Mouse (Mus musculus) forebrain, embryonic 11.5 days (tissue): ENCODE measurements around the gene Stxbp5. TPM values are rescaled to one million over a fixed set of nuclear protein-coding genes. Genes with fewer than 3 reads are reported as not detected.

ENCODE experiments used
- ATAC-seq: fragments of 200-750 bp; cut with Nextera tagmentation; replicated peaks from 2 replicates; pipeline ENCODE4 v1.8.0; 2017; ENCODE audit warnings: moderate TSS enrichment; ENCODE audit not compliant: low FRiP score
- DNase-seq: peaks from one replicate; pipeline ENCODE4 v3.0.0-alpha.2; 2017; ENCODE audit warnings: low spot score
- H3K27ac ChIP-seq: fragments of 300-500 bp; sonication (generic); 2 replicates; pipeline ENCODE4 v1.5.1; 2014; ENCODE audit warnings: low read depth, low read length
- H3K27me3 ChIP-seq: fragments of 300-500 bp; sonication (generic); 2 replicates; pipeline ENCODE4 v1.6.1; 2014; ENCODE audit warnings: mild to moderate bottlenecking, low read length, mixed read lengths; ENCODE audit not compliant: control insufficient read depth, insufficient read depth
- H3K36me3 ChIP-seq: fragments of 300-500 bp; sonication (generic); 2 replicates; pipeline ENCODE4 v1.6.1; 2014; ENCODE audit warnings: mild to moderate bottlenecking, low read length, moderate library complexity, mixed read lengths; ENCODE audit not compliant: control insufficient read depth, insufficient read depth
- H3K4me1 ChIP-seq: fragments of 300-500 bp; sonication (generic); replicated peaks from 2 replicates; pipeline ENCODE4 v1.6.1; 2014; ENCODE audit warnings: low read length, mixed read lengths; ENCODE audit not compliant: control insufficient read depth, insufficient read depth
- H3K4me2 ChIP-seq: fragments of 300-500 bp; sonication (generic); 2 replicates; pipeline ENCODE4 v1.6.1; 2014; ENCODE audit warnings: low read depth, mild to moderate bottlenecking, low read length, moderate library complexity, mixed read lengths; ENCODE audit not compliant: severe bottlenecking
- H3K4me3 ChIP-seq: fragments of 300-500 bp; sonication (generic); 2 replicates; pipeline ENCODE4 v1.5.1; 2014; ENCODE audit warnings: low read depth, low read length
- H3K9ac ChIP-seq: fragments of 300-500 bp; sonication (generic); 2 replicates; pipeline ENCODE4 v1.6.1; 2014; ENCODE audit warnings: low read length
- H3K9me3 ChIP-seq: fragments of 300-500 bp; sonication (generic); 2 replicates; pipeline ENCODE4 v1.6.1; 2016; ENCODE audit warnings: low read length, mixed read lengths; ENCODE audit not compliant: control insufficient read depth
- WGBS: fragments of 180-500 bp; shearing (Covaris S2); extraction: QIAGEN DNeasy Blood & Tissue Kit; methylation state at CpG from one replicate; pipeline ENCODE4 v1.1.7; 2014; 5-methylcytosine and 5-hydroxymethylcytosine counted together
- polyA plus RNA-seq: library from polyadenylated mRNA; unstranded; fragments of >200 nt; fragmentation: Nextera tagmentation; extraction: Ambion mirVana; gene quantifications from 2 replicates; pipeline ENCODE4 v1.2.1, GENCODE M21; 2014

The Stxbp5 gene
- polyA plus RNA-seq, 1 experiment from 2014 or later = 5.8 TPM

DNA sequence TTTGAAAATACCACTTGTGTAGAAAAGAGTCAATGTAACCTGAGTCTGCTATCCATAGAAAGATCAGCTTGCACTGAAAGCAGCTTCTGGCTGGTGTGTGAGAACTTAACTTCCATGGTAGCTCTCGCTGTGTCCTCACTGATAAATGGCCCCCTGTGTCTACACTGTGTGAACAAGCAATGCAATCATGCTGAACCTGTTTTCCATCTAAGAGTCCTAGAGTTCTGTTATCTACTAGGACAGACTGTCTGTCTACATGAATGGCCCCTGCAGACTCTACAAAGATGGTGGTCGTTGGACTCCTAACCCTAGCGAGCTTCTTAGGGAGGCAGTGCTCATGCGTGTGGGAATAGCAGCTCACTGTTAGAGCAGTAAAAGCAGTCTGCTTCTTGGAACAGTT lies 65.9 kb downstream of the Stxbp5 start:
- no peaks in the 10 kb centered on the region for H3K9me3 ChIP-seq
- 85% methylated on average over 4 of the region's 4 CpGs for WGBS
- DNase-seq = no peak

DNA sequence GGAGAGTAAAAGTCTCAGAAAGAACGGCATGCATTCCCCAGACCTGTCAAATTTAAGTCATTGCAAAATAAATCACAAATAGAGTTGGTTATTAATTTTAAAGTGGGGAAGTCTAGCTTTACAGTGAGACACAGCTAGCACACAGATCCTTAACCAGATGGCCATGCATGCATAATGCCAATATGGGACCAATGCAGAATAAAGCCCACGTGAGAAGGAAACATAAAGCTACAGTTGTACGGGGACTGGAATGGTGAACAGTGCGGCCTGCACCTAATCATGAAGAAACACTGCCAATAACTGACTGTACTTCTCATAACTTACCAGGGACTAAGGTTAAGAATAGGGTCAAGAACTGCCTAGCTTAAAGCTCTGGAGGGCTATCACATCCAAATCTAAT lies 67.9 kb downstream of the Stxbp5 start:
- no peaks in the 10 kb centered on the region for H3K4me1 ChIP-seq
- no peak overlapping the region for H3K9ac ChIP-seq
- no peak overlapping the region for H3K4me3 ChIP-seq
- 92% methylated on average over 4 of the region's 4 CpGs for WGBS
- H3K27me3 ChIP-seq = no peaks in the 10 kb centered on the region
- no peaks in the 10 kb centered on the region; the same call in 1 of the 2 replicates for H3K36me3 ChIP-seq
- H3K4me2 ChIP-seq = no peak overlapping the region
- no peaks in the 10 kb centered on the region for H3K9me3 ChIP-seq
- ATAC-seq (no peak), DNase-seq (no peak)
- no peak overlapping the region for H3K27ac ChIP-seq

More for the DNA sequence above, 65.9 kb downstream of the Stxbp5 start:
- Histone ChIP-seq H3K4me3 (no peak overlapping the region), H3K4me1 (no peaks in the 10 kb centered on the region), H3K9ac (no peak overlapping the region), H3K27ac (no peak overlapping the region), H3K27me3 (no peaks in the 10 kb centered on the region), H3K36me3 (no peaks in the 10 kb centered on the region; the same call in 1 of the 2 replicates), H3K4me2 (no peak overlapping the region)
- ATAC-seq = no peak

- Histone ChIP-seq H3K36me3 (no peaks in the 10 kb centered on the region), H3K4me1 (no peaks in the 10 kb centered on the region), H3K9ac (no peak overlapping the region), H3K9me3 (no peaks in the 10 kb centered on the region), H3K27ac (no peak overlapping the region), H3K4me3 (no peak overlapping the region), H3K4me2 (no peak overlapping the region), H3K27me3 (no peaks in the 10 kb centered on the region)
- no peak for ATAC-seq
- no peak for DNase-seq
- 84% methylated on average over 3 of the region's 3 CpGs for WGBS
Measured at GRCm38 (mm10) chr10:9829744-9830143, 71.1 kb downstream of the Stxbp5 start.

DNA sequence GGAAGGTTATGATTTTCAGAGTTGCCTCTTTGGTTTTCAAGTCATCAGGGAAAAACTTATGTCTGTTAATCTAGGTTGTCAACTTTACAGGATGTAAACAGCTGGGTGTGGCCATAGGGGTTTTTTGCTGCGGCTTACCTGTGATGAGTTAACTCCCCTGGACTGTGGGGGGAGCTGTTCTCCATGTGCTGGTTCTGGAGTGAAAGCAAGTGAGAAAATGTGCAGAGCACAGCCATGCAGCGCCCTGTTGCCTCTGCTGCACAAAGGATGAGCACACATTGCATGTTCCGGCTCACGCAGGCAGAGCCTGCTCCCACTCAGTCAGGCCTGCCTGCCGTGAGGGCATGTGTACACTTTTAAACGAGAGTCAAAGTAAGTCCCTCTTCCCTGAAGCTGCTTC lies 79.6 kb downstream of the Stxbp5 start:
- DNase-seq = no peak
- H3K4me2 ChIP-seq = no peak overlapping the region
- ATAC-seq = no peak
- no peak overlapping the region for H3K27ac ChIP-seq
- H3K9ac ChIP-seq = no peak overlapping the region
- no peaks in the 10 kb centered on the region for H3K9me3 ChIP-seq
- 64% methylated on average over 6 of the region's 6 CpGs for WGBS
- H3K4me3 ChIP-seq = no peak overlapping the region
- H3K4me1 ChIP-seq = no peaks in the 10 kb centered on the region
- no peaks in the 10 kb centered on the region for H3K27me3 ChIP-seq
- no peaks in the 10 kb centered on the region for H3K36me3 ChIP-seq

DNA sequence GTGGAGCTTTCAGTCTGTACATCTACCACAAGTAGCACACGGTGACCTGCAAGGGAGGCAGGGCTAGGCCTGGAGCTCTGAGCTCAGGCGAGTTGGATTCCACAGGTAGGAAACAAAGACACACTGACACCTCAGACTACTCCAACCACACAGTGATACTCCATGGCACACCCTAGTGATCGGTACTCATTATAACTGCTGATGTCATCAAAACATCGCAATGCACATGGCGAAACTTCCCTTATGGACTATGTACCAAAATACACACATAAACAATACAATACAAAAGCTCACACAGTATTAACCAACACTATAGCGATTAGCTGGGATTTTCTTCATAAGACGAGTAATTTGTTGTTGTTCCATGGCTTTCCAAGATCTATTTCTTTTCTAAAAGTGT lies 82.3 kb downstream of the Stxbp5 start:
- H3K27me3 ChIP-seq = no peaks in the 10 kb centered on the region
- DNase-seq (no peak), ATAC-seq (no peak)
- no peaks in the 10 kb centered on the region for H3K4me1 ChIP-seq
- H3K9ac ChIP-seq = no peak overlapping the region
- H3K36me3 ChIP-seq = no peaks in the 10 kb centered on the region
- 90% methylated on average over 7 of the region's 7 CpGs for WGBS
- H3K4me3 ChIP-seq = no peak overlapping the region
- no peaks in the 10 kb centered on the region for H3K9me3 ChIP-seq
- no peak overlapping the region for H3K27ac ChIP-seq
- H3K4me2 ChIP-seq = no peak overlapping the region

GRCm38 (mm10) chr10:9813926-9814325 lies 87.0 kb downstream of the Stxbp5 start:
- Histone ChIP-seq H3K4me3 (no peak overlapping the region), H3K4me2 (no peak overlapping the region), H3K9ac (no peak overlapping the region), H3K27ac (no peak overlapping the region), H3K9me3 (no peaks in the 10 kb centered on the region), H3K4me1 (no peaks in the 10 kb centered on the region), H3K36me3 (no peaks in the 10 kb centered on the region), H3K27me3 (no peaks in the 10 kb centered on the region)
- 82% methylated on average over 4 of the region's 4 CpGs for WGBS
- DNase-seq (no peak), ATAC-seq (0 out of 2 replicates have a peak, but pooled peaks have one; percentile 44)

- no peak for DNase-seq
- Histone ChIP-seq H3K9ac (no peak overlapping the region), H3K4me2 (no peak overlapping the region), H3K27me3 (no peaks in the 10 kb centered on the region), H3K4me3 (no peak overlapping the region), H3K9me3 (no peaks in the 10 kb centered on the region), H3K36me3 (no peaks in the 10 kb centered on the region), H3K4me1 (peaks cover 2% of the 10 kb centered on the region; the same call in 1 of the 2 replicates), H3K27ac (no peak overlapping the region)
- 89% methylated on average over 2 of the region's 2 CpGs for WGBS
- ATAC-seq = no peak
Measured at GRCm38 (mm10) chr10:9807596-9807995, 93.3 kb downstream of the Stxbp5 start.

GRCm38 (mm10) chr10:9805341-9805740 lies 95.5 kb downstream of the Stxbp5 start:
- no peaks in the 10 kb centered on the region for H3K36me3 ChIP-seq
- 36% methylated on average over 3 of the region's 3 CpGs for WGBS
- no peaks in the 10 kb centered on the region for H3K27me3 ChIP-seq
- H3K27ac ChIP-seq = no peak overlapping the region
- ATAC-seq = peak; percentile 60; the same call in 1 of the 2 replicates
- H3K9ac ChIP-seq = no peak overlapping the region
- no peak overlapping the region for H3K4me3 ChIP-seq
- peaks cover 2% of the 10 kb centered on the region; the same call in 1 of the 2 replicates for H3K4me1 ChIP-seq
- H3K9me3 ChIP-seq = no peaks in the 10 kb centered on the region
- DNase-seq = no peak
- H3K4me2 ChIP-seq = no peak overlapping the region

- 53% methylated on average over 2 of the region's 2 CpGs for WGBS
- H3K4me1 ChIP-seq = peaks cover 2% of the 10 kb centered on the region; the same call in 1 of the 2 replicates
Measured at GRCm38 (mm10) chr10:9803126-9803525, 97.8 kb downstream of the Stxbp5 start.

More at GRCm38 (mm10) chr10:9803126-9803525, 97.8 kb downstream of the Stxbp5 start:
- ATAC-seq (no peak), DNase-seq (no peak)
- H3K4me2 ChIP-seq = no peak overlapping the region
- no peak overlapping the region for H3K27ac ChIP-seq
- no peak overlapping the region for H3K4me3 ChIP-seq
- H3K9me3 ChIP-seq = no peaks in the 10 kb centered on the region
- no peaks in the 10 kb centered on the region for H3K27me3 ChIP-seq
- H3K36me3 ChIP-seq = no peaks in the 10 kb centered on the region
- H3K9ac ChIP-seq = no peak overlapping the region
